Mouse (Mus musculus): ENCODE measurements around the gene Nudt17. TPM values are rescaled to one million over a fixed set of nuclear protein-coding genes. Genes with fewer than 3 reads are reported as not detected.

The Nudt17 gene
- polyA plus RNA-seq, 1 experiment from 2014 or later = 14.1 TPM

DNA sequence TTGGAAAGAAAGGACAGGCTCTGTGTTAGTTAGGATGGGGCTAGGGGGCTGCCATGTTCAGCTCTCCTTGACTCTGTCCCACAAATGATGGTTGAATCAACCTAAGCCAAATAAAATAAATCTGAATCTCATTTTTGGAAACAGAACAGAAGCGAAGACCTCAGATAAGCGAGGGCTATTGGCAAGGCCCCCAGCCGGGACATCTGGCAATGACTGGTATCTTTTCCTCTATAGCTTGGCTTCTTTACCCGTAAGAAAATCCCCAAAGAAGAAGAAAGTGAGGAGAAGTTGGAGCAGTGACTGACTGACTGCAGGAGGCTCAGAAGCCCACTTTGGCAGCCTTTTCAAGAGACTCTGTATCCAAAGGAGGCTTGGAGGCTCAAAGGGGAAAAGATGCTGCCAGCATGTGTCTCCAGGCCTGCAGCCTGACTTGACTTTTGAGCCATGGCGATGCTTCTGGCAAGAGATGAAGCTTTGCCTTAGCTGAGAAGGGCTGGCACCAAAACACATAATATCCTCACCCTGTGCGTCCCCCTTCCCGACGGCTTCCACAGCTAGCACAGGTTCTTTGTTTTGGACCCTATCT, 45.5 kb downstream of the Nudt17 start:
- 57% methylated on average over 8 of the region's 8 CpGs for WGBS
- ATAC-seq (ENCODE audit: low FRiP score, low TSS enrichment) (no peak), DNase-seq (peak; percentile 29)
- Histone ChIP-seq H3K4me1 (ENCODE audit: control insufficient read depth, insufficient read depth, low read length) (no peaks in the 10 kb centered on the region; the same call in 1 of the 2 replicates), H3K36me3 (ENCODE audit: control insufficient read depth, insufficient read depth, low read length) (no peaks in the 10 kb centered on the region), H3K9me3 (ENCODE audit: control insufficient read depth, low read length) (no peaks in the 10 kb centered on the region), H3K27me3 (ENCODE audit: control insufficient read depth, insufficient read depth, low read length) (no peaks in the 10 kb centered on the region), H3K4me2 (ENCODE audit: low read length) (peak overlapping the region; percentile 59), H3K27ac (replicated peaks; ENCODE audit: low read depth, low read length) (peak overlapping the region; percentile 16), H3K9ac (replicated peaks; ENCODE audit: low read length) (peak overlapping the region; percentile 42; the same call in 1 of the 2 replicates), H3K4me3 (replicated peaks; ENCODE audit: low read depth, low read length) (peak overlapping the region; percentile 32)

DNA sequence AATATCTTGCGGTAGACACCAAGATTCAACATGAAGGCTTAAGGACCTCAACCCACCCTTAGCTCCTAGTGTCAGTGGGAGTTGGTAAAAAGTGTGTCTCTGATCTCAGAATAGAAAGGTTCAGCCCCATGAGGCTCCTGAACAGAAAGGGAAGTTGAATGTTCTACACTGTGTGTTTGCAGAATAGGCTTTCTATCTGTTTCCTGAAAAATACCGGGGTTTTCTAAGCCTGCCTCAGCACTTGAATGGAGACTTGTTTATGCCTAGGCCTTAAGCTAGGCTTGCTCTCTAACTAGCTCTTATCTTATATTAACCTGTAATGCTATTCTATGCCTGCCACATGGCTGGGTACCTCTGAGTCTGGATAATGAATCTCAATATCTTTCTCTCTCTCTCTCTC, 47.5 kb downstream of the Nudt17 start:
- H3K9ac ChIP-seq (replicated peaks; ENCODE audit: low read length) = no peak overlapping the region
- no peaks in the 10 kb centered on the region for H3K36me3 ChIP-seq (ENCODE audit: control insufficient read depth, insufficient read depth, low read length)
- no peak for ATAC-seq (ENCODE audit: low FRiP score, low TSS enrichment)
- 93% methylated on average over 2 of the region's 2 CpGs for WGBS
- DNase-seq = no peak
- H3K4me2 ChIP-seq (ENCODE audit: low read length) = no peak overlapping the region
- H3K4me3 ChIP-seq (replicated peaks; ENCODE audit: low read depth, low read length) = no peak overlapping the region
- no peaks in the 10 kb centered on the region for H3K27me3 ChIP-seq (ENCODE audit: control insufficient read depth, insufficient read depth, low read length)
- no peaks in the 10 kb centered on the region; the same call in 1 of the 2 replicates for H3K4me1 ChIP-seq (ENCODE audit: control insufficient read depth, insufficient read depth, low read length)
- H3K27ac ChIP-seq (replicated peaks; ENCODE audit: low read depth, low read length) = no peak overlapping the region
- no peaks in the 10 kb centered on the region for H3K9me3 ChIP-seq (ENCODE audit: control insufficient read depth, low read length)

Other genes with a start within 250 kb of the Nudt17 start
- 0.84 and 1.3 TPM in 2 replicates for gene Hfe2, start 183.4 kb downstream of the Nudt17 start, polyA plus RNA-seq (2014; fragmentation: Nextera tagmentation; extraction: Ambion mirVana)
- 45.0 and 60.1 TPM in 2 replicates for gene Txnip, start 150.6 kb downstream of the Nudt17 start, polyA plus RNA-seq (2014; fragmentation: Nextera tagmentation; extraction: Ambion mirVana)
- 0.43 and 0.45 TPM in 2 replicates for gene Gm16253, start 131.6 kb downstream of the Nudt17 start, polyA plus RNA-seq (2014; fragmentation: Nextera tagmentation; extraction: Ambion mirVana)
- gene Polr3gl, start 114.4 kb downstream of the Nudt17 start, polyA plus RNA-seq (2014; fragmentation: Nextera tagmentation; extraction: Ambion mirVana) = 14.8 and 17.1 TPM in 2 replicates
- 12.0 and 13.7 TPM in 2 replicates for gene Ankrd34a, start 111.9 kb downstream of the Nudt17 start, polyA plus RNA-seq (2014; fragmentation: Nextera tagmentation; extraction: Ambion mirVana)
- gene Lix1l, start 107.4 kb downstream of the Nudt17 start, polyA plus RNA-seq (2014; fragmentation: Nextera tagmentation; extraction: Ambion mirVana) = 6.7 and 7.5 TPM in 2 replicates
- 125 and 139 TPM in 2 replicates for gene Rbm8a, start 78.6 kb downstream of the Nudt17 start, polyA plus RNA-seq (2014; fragmentation: Nextera tagmentation; extraction: Ambion mirVana)
- 61.3 and 61.5 TPM in 2 replicates for gene Pex11b, start 73.2 kb downstream of the Nudt17 start, polyA plus RNA-seq (2014; fragmentation: Nextera tagmentation; extraction: Ambion mirVana)
- gene Gm42957, start 73.1 kb downstream of the Nudt17 start, polyA plus RNA-seq (2014; fragmentation: Nextera tagmentation; extraction: Ambion mirVana) = 0.11 TPM in 1 of 2 replicates, not detected in the other
- gene Itga10, start 63.0 kb downstream of the Nudt17 start, polyA plus RNA-seq (2014; fragmentation: Nextera tagmentation; extraction: Ambion mirVana) = 0.62 and 0.84 TPM in 2 replicates
- gene Ankrd35, start 38.4 kb downstream of the Nudt17 start, polyA plus RNA-seq (2014; fragmentation: Nextera tagmentation; extraction: Ambion mirVana) = 0.57 and 0.84 TPM in 2 replicates
- gene Pias3, start 12.2 kb downstream of the Nudt17 start, polyA plus RNA-seq (2014; fragmentation: Nextera tagmentation; extraction: Ambion mirVana) = 25.5 and 26.3 TPM in 2 replicates
- 27.9 and 28.7 TPM in 2 replicates for gene Polr3c, start 19.1 kb upstream of the Nudt17 start, polyA plus RNA-seq (2014; fragmentation: Nextera tagmentation; extraction: Ambion mirVana)
- 69.6 and 83.8 TPM in 2 replicates for gene Rnf115, start 19.1 kb upstream of the Nudt17 start, polyA plus RNA-seq (2014; fragmentation: Nextera tagmentation; extraction: Ambion mirVana)
- gene Pdzk1, start 120.7 kb upstream of the Nudt17 start, polyA plus RNA-seq (2014; fragmentation: Nextera tagmentation; extraction: Ambion mirVana) = 0.16 TPM in 1 of 2 replicates, not detected in the other
- 0.39 and 0.46 TPM in 2 replicates for gene Cd160, start 120.8 kb upstream of the Nudt17 start, polyA plus RNA-seq (2014; fragmentation: Nextera tagmentation; extraction: Ambion mirVana)
- gene Gja5, start 196.1 kb upstream of the Nudt17 start, polyA plus RNA-seq (2014; fragmentation: Nextera tagmentation; extraction: Ambion mirVana) = 1.2 and 2.0 TPM in 2 replicates
- 39.5 and 40.7 TPM in 2 replicates for gene Gpr89, start 196.8 kb upstream of the Nudt17 start, polyA plus RNA-seq (2014; fragmentation: Nextera tagmentation; extraction: Ambion mirVana)
- gene Gja8, start 217.5 kb upstream of the Nudt17 start, polyA plus RNA-seq (2014; fragmentation: Nextera tagmentation; extraction: Ambion mirVana) = 0.05 TPM in 1 of 2 replicates, not detected in the other